Mouse (Mus musculus) regulatory T cell (primary cell): ENCODE results near the gene Ptpro.
"Not testable (repeated sequence)": the region's sequence is repeated elsewhere in the genome, so short reads cannot be mapped to it uniquely, and the experiment has no call there.

Source experiments
- in situ Hi-C: fragments of 300-600 bp; cut with MboI, MseI; formaldehyde crosslinking; loops from one replicate; pipeline ENCODE4 v1.15.1; 2025; ENCODE audit warnings: high pct_unique_total_duplicates

The Ptpro gene

DNA sequence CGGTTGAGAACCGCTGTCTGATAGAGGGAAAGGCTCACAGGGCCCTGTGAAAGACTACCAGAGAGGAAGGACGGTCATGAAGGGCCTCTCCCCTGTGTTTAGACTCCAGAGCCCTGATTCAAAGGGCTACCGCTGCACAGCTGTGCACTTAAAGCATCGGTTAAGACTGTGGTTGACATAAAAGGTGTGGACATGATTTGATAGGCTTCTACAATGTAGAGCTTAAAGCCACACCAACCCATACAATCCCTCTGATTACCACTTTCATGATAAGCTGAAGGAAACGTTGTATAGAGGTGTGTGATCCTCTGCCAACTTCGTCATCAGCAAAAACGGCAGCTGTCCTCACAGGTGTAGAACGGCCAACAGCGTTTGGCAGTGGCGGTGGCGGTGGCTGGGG lies 191.0 kb downstream of the Ptpro start:
- in situ Hi-C loops = no loop called here

DNA sequence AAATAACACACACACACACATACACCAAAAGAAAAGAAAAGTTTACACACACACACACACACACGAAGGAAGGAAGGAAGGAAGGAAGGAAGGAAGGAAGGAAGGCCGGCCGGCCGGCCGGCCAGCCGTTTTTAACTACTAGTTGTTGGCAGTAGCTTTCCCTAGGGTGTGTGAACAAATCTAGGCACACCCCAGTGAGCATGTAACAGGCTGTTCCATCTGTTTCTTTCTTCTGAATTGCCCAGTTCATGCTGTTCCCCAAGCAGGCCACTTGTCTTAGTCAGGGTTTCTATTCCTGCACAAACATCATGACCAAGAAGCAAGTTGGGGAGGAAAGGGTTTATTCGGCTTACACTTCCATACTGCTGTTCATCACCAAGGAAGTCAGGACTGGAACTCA lies 194.0 kb downstream of the Ptpro start:
- in situ Hi-C loops = not testable (repeated sequence)

DNA sequence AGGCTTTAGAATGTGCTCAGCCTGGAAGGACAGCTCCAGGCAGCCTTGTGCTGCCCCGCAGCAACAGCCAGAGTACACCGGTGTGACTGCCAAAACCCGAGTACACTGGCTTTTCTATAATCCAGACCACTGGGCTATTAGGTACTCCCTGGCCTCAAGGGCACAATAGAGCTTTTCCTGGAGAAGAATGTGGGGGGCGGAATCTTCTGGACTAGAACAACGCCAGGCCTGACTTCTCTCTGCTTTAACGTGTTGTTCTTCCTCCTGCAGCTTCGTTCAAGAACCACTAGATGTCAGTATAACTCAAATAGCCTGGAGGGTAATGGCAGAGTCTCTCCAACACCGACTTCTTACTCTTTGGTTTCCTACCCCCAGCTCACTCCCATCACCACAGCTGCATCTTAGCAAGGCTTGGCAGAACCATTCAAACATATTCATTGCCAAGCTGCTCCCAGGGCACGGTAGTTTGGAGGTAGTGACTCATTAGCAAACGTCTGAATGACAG lies 203.5 kb downstream of the Ptpro start:
- in situ Hi-C loops = loop anchor here (25.0 kb wide), 1 partner anchor 107 kb away; no protein-coding TSS in a partner anchor

DNA sequence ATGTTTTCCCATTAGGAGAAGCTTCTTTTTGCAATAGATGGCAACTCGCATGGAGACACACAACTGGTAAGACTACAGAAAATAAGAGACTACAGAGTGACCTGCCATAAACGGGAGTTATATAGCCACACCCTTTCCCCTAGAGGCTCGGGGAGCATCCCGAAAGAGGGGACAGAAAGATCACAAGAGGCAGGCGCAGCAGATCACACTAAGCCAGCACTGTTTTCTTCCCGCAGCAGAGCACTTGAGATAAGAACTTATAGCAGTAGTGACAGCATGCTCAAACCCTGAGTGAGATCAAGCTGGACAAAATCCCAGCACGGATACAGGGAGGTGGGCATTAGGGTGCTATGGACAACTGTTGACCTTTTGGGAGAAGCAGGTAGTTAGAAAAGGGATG lies 203.9 kb downstream of the Ptpro start:
- in situ Hi-C loops = loop anchor here (25.0 kb wide), 1 partner anchor 106 kb away; no protein-coding TSS in a partner anchor

DNA sequence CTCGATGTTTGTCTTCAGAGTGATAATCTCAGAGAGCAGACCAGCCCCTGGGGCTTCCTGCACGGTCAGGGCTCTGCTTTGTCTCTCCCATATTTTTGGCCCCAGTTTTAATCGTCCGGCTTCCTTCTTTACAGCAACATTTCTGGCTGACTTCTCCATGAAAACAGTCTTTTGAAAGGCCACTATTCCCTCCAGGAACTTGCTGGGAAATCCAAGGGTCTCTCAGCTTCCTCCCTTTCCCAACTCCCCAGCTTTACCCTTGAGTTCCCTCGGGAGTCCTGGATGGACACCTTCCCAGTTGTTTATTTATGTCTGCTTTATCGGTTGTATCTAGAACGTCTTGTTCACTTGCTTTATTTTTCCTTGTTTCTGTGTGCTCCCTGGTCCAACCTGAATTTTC lies 205.1 kb downstream of the Ptpro start:
- in situ Hi-C loops = loop anchor here (25.0 kb wide), 1 partner anchor 105 kb away; no protein-coding TSS in a partner anchor

DNA sequence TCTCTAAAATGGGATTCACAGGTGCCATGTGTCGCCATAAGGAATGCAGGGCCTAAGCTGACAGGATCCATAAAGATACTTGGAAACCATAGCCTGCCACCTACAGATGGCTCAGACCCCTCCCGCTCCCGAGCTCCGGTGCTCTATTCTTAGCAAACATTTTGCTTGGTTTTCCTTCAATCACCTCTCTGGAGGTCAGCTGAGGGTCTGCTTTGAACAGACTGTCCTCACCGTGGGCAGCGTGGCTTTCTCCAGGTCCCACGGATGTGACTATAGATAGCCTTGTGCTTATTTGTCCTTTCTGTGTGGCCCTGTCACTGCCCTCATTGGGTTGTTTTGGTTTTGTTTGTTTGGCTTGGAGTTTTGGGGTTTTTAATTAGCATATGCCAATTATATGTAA lies 206.0 kb downstream of the Ptpro start:
- in situ Hi-C loops = loop anchor here (25.0 kb wide), 1 partner anchor 104 kb away; no protein-coding TSS in a partner anchor

DNA sequence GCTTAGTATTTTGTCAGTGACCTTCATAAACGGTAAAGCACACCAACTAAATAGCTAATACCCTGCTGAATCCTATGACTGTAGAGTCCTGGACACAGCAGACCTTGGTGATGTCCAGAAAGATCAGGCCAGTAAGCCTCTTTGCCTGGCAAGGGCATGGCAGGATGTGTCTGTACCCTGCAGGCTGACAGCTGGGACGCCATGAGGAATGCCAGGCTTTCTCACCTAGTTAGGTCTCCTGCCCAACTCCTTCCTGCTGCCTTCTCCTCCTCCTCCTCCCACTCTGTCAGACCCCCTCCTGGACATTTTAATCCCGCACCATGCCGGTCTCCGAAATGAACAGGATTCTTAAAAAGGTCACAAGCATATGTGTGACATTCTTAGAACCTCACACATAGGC lies 211.7 kb downstream of the Ptpro start:
- in situ Hi-C loops = loop anchor here (25.0 kb wide), 1 partner anchor 99 kb away; no protein-coding TSS in a partner anchor

DNA sequence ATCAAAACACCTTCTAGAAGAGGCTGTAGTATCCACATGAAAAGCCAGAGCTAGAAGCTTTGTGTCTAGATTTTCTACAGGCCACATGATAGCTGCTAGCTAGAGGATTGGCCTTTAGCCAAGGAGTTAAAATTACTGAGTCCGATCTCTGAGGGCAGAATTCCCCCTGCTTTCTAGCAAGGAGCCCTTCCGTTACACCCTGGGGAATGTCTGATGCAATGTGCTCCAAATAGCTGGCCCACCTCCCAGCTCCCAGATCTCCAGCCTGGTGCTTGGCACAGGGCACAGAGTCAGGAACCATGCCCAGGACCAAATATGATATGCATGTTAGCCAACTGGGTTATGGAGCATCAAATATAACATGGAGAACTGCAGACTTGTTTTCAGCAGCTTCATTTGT lies 213.1 kb downstream of the Ptpro start:
- in situ Hi-C loops = loop anchor here (25.0 kb wide), 1 partner anchor 97 kb away; no protein-coding TSS in a partner anchor

DNA sequence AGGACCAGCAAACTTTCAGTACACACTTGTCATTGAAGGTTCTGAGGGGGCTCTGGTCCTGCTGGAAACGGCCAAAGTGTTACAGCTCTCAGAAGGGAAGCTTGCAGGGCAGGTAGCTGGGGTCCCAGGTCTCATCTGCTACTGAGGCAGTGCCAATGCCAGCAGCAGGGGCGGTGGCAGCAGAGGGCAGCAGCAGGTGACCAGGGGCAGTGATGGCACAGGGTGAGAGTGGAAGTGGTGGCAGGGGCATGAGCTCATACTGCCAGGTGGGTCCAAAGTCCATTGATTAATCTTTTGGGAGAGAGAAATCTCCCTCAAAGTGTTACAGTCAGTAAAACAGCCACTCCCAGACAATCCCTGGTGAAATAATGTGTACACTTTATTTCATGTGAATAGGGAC lies 214.1 kb downstream of the Ptpro start:
- in situ Hi-C loops = loop anchor here (25.0 kb wide), 1 partner anchor 96 kb away; no protein-coding TSS in a partner anchor

DNA sequence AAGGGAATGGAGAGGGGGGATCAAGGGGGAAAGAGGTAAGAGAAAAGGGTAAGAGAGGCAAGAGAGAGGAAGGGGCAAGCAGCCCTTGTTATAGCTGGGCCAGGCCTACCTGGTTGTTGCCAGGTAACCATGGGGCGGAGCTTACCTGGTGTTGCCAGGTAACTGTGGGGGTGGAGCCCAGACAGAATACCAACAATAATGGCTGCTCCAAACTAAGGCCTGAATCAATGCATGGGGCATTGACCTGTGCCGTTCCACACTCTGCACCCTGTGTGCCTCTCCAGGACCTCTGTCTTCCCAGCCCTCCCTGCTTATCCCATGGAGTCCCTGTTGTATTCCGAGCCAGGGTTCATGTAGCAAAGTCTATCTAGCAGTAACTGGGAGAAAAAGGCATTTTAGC lies 215.6 kb downstream of the Ptpro start:
- in situ Hi-C loops = loop anchor here (25.0 kb wide), 1 partner anchor 95 kb away; no protein-coding TSS in a partner anchor

DNA sequence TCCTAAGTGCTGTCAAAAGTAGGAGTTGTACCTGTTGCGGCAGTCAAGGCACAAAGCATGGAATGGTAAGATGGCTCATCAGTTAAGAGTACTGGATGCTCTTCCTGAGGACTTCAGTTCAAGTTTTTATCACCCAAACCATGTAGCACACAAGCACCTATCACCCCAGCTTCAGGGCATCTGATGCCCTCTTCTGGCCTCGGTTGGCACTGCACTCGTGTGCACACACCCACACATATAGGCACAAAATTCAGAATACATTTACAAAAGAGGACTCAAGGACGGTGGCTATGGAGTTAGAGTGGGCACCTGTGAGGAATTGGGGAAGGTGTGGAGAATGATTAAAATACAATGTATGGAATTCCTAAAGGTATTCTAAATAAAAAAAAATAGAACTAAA lies 217.4 kb downstream of the Ptpro start:
- in situ Hi-C loops = loop anchor here (25.0 kb wide), 1 partner anchor 93 kb away; no protein-coding TSS in a partner anchor

DNA sequence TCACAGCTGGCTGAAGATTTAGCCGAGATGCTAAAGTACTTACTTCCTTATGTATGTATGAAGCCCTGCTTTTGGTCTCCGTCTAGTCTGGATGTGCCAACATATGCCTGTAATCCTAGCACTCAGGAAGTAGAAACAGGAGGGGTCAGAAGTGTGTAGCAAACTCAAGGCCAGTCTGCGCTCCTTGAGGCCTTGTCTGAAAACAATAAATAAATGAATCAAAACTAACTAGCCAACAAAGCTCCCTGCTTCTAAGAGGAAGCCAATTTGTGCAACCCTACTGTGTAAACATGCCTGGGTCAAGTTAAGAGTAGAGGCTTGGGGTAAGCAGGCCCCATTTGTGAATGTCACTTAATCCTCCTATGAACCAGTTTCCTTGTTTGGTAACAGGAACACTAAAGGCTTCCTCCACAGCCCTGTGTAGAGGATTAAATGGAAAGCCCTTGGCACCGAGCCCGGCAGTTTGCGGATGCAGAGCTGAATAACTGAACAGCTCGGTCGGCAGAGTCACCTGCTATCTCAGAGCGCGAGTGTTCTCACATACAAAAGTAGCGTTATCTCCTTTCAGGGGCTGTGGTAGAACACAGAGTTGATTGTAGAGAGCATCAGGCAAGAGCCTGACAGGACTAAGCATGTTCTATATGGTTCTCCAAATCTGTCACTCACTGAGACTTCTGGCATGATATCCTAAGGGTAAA lies 218.9 kb downstream of the Ptpro start:
- in situ Hi-C loops = loop anchor here (25.0 kb wide), 1 partner anchor 91 kb away; no protein-coding TSS in a partner anchor

DNA sequence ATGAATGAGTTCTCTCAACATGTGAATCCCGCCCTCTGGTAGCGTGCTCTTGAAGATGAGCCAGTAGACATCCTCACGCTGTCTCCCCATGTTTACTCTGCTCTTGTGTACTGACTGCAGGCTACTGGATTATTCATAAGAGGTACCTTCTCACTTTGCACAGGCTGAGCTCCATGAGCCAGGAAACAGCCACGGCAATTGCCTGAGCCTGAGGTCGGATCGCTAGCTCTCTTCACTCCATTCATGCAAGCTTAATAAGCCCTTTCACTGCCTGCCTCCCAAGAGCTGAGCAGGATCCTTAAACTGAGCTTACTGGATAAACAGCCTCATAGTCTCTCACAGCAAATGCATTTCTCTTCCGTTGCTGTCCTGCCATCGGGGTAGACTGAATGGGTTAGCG lies 220.0 kb downstream of the Ptpro start:
- in situ Hi-C loops = loop anchor here (25.0 kb wide), 1 partner anchor 90 kb away; no protein-coding TSS in a partner anchor

DNA sequence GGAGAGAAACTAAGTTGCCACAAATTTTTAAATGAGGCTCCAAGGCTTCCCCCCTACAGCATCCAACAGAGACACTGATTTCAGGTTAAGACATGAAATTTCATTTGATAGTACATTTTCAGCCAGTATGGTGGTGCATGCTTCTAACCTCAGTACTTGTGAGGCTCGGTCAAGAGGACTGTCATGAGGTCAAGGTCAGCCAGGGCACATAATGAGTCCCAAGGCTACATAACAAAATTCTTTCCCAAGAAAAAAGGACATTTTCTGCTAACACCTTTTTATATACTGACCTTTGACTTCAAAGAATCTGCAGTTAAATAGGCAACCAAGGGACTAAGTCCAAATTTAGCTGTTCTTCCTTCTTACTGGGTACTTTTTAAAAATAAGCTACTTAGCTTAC lies 221.3 kb downstream of the Ptpro start:
- in situ Hi-C loops = loop anchor here (25.0 kb wide), 1 partner anchor 89 kb away; no protein-coding TSS in a partner anchor

DNA sequence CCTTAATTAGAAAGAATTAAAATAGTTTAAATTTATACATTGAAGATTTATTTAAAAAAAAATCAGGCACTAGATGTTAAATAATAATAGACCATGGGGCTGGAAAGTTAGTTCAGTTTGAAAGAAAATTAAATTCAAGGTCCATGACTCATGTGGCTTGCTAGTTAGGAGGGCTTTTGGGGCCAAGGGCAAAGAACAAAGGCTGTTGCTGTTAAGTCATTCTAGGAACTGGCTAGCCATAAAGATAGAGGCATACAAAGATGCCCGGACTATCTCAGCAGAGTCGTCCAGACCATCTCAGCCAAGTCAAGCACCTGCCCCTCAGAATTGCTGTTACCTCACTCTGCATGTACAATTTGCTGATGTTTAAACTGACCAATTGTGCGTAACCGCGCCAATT lies 223.6 kb downstream of the Ptpro start:
- in situ Hi-C loops = not testable (repeated sequence)

DNA sequence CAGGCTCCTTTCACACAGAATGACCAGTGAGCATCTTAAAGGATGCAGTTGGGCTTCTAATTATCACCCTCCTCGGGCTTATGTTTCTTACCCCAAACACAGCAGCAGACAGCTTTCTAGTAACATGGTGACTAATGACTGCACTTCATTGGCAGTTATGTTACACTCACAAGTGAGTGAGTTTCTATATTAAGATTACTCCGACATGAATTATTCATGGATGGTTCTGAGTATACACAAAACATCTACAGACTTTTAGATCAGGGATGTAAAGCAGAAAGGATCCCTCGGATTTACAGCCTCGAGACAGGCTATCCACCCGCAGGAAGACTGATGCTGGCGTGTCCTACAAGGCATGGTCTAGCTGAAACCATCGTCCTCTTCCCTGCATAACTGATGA lies 230.8 kb downstream of the Ptpro start:
- in situ Hi-C loops = no loop called here

DNA sequence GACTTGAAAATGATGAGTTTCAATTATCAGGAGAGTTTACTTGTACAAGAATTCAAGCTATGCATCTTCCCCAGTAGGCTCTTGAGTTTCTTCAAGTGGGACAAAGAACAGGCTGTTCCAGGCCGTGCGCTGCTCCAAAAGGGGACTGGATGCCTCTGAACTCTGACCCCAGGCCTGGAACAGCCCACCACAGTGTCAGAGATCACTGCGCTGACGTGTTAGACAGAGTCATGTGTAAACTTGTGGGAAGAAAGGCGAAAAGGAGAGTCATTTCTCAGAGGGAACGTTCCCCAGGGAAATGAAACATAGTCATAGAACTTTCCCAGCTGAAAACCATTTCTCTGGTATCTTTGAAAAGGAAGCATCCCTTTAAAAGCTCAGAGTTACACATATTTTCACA lies 235.3 kb downstream of the Ptpro start:
- in situ Hi-C loops = no loop called here

DNA sequence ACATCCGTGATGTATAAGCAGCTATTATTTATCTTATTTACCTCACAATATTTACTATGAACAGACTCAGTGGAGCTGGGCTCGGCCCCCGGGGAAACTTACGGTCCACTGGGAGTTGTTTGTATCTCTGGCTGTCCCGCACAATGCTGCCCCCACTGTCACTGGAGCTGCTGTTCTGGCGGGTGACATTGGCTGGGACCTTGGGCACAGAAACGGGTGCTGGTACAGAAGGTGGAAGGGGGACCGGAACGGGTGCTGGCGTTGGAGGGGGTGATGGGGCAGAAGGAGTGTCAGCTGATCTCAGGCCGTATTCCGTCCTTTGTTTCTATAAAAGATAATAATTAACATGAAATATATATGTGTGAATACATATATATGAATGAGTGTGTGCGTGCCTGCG lies 238.0 kb downstream of the Ptpro start:
- in situ Hi-C loops = no loop called here

DNA sequence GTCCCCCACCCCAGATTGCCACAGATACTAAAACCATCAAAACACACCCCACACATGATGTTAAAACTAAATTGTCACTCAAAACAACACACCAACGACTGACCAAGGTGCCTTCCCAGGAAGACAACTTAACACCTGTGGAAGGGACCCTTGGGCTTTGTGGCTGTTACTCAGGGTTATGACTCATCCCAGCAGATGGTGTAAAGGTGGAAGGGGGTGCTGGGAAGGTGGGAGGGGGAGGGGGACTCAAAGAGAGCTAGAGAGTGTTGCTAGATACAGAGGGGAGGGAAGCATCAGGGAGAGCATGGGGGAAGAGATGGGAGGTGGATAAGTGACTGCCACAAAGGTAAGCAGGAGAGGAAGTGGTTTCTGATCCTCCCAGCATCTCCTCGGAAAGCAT lies 239.5 kb downstream of the Ptpro start:
- in situ Hi-C loops = no loop called here

DNA sequence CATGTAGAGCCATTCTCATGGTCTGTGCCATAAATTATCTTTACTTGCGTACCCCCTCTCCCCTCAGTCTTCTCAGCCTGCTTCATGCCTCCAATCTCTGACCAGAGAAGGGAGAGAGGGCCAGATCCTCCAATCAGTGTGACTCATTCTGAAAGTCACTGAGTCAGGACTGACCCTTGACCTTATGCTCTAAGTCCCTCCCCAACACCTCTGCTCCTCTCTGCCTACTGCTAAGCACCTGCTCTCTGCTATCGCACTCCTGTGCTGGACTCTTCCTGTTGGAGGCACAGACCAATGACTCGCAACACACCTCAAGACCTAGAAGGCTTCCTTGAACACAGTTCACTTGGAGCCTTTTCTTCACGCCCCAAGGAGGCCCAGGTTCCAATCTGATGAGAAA lies 240.5 kb downstream of the Ptpro start:
- in situ Hi-C loops = no loop called here

DNA sequence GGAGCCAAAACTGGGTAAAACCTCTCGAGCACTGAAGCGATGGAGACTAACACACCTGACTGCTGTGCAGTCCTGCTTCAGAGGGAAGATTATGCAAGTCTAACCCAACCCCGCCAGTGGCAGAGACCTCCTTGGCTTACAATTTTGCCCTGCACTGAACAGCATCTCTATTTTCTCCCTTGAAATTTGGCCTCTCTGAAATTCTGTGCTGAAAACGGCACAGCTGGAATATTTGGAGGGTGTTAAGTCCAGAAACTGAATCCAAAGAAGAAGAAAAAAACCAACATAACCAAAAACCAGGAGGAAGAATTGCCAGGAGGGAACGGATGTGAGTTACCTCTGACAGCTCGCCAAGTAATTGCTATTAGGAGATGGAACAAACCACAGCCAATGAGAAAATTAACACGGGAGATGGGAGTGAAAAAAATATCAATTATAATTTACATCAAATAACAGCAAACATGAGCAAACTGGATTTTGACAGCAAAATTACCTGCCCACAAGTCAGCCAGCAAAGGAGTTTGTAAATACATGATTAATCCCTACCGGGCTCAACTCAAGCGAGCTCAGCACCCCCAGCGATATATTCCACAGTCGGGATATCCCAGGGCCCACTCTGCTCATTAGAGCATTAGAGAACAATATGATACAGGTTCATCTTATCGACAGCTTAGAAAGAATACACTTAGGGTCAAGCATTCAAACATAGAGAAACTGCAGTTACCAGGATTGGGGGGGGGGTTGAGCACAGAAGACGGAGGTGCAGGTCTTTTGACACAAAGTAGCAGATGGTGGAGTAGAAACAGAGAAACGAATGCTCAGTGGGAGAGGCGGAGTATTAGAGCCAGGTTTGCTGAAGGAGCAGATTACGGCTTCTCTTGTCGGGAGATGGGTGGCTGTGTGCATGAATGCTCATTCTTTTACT lies 241.4 kb downstream of the Ptpro start:
- in situ Hi-C loops = no loop called here

DNA sequence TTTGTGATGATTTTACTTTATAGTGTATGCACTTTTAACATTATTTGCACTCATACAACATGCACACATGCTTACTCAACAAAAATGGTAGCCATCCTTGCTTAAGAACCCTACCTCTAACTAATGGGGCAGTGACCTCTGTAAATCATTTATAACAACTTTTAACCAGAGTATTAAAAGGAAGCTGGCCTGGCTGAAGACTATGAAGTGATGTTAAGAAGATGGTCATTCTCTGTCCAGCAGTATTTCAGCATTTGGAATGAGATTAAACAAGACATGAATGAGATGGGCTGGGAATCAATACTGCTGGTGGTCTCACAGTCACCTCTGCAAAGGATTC lies 242.0 kb downstream of the Ptpro start:
- in situ Hi-C loops = no loop called here
